Comparison of ENCODE assay signal across 9 mouse cellular contexts in genomic region chr3:68615042-68615810, GRCm38 (mm10).
DNase-seq lines count a peak whose midpoint lies in the region; ATAC-seq and TF ChIP-seq lines count a peak whose summit lies in the region.
"Had no signal": no experiment of that assay in that cellular context is flagged by ENCODE, and none has a peak within 500 bp of the region (broad histone marks: within the 10 kb centered on the region; RNA-seq: fewer than 3 reads in every experiment).

No protein-coding gene starts in this region.

- 71% methylated on average over 10 of the region's 10 CpGs for WGBS in lung, embryonic 14.5 days
- 58% methylated on average over 10 of the region's 10 CpGs for WGBS in lung, adult 2 months
- 71% methylated on average over 10 of the region's 10 CpGs for WGBS in embryonic facial prominence, embryonic 14.5 days
- WGBS in limb, embryonic 13.5 days, result 70% methylated on average over 10 of the region's 10 CpGs

- no peaks in the 10 kb centered on the region for H3K9me3 ChIP-seq in lung, embryonic 14.5 days (ENCODE audit: low read depth, low read length)
- H3K9me3 ChIP-seq in embryonic facial prominence, embryonic 14.5 days (ENCODE audit: control insufficient read depth, low read length), result no peaks in the 10 kb centered on the region
- H3K9me3 ChIP-seq in limb, embryonic 13.5 days, result no peaks in the 10 kb centered on the region
- H3K9me3 ChIP-seq: heart, embryonic 13.5 days had no signal

- H3K9ac ChIP-seq in lung, embryonic 14.5 days, result no peak overlapping the region
- no peak overlapping the region for H3K9ac ChIP-seq in embryonic facial prominence, embryonic 14.5 days (ENCODE audit: low read depth, low read length)
- no peak overlapping the region for H3K9ac ChIP-seq in limb, embryonic 13.5 days
- H3K9ac ChIP-seq: heart, embryonic 13.5 days had no signal

- no peak overlapping the region for H3K4me3 ChIP-seq in lung, embryonic 14.5 days (ENCODE audit: low read depth, low read length)
- H3K4me3 ChIP-seq in lung, adult 2 months (replicated peaks; ENCODE audit: extremely low read depth, low read depth, low read length), result no peak overlapping the region
- H3K4me3 ChIP-seq in embryonic facial prominence, embryonic 14.5 days (ENCODE audit: low read depth, low read length), result no peak overlapping the region
- H3K4me3 ChIP-seq in limb, embryonic 13.5 days, result no peak overlapping the region
- H3K4me3 ChIP-seq: heart, embryonic 13.5 days had no signal

- peak; percentile 26 for DNase-seq in adrenal gland, adult 2 months
- DNase-seq in adrenal gland, postnatal 25 days, result no peak
- peak; percentile 86 for DNase-seq in lung, embryonic 14.5 days
- no peak for DNase-seq in lung, adult 2 months
- DNase-seq in embryonic facial prominence, embryonic 14.5 days (ENCODE audit: low spot score), result peak; percentile 53
- peak; percentile 82 for DNase-seq in retina, embryonic 14.5 days (ENCODE audit: low spot score)
- no peak for DNase-seq in left cerebral cortex, adult 8-10 months (ENCODE audit: low spot score in 2 of 2)

- peak; percentile 61 for TF ChIP-seq CTCF in lung, embryonic 14.5 days (IDR thresholded peaks at IDR 0.05; ENCODE audit: low read depth)
- TF ChIP-seq CTCF in lung, adult 2 months (IDR thresholded peaks at IDR 0.05; ENCODE audit: insufficient read depth, low read length), result no peak

- ATAC-seq in lung, embryonic 14.5 days (ENCODE audit: insufficient read depth), result peak; percentile 38; the same call in 1 of the 2 replicates
- peak; percentile 53; the same call in 1 of the 2 replicates for ATAC-seq in embryonic facial prominence, embryonic 14.5 days (ENCODE audit: low read depth)
- ATAC-seq in limb, embryonic 13.5 days (ENCODE audit: low FRiP score, low read depth), result peak; percentile 40; the same call in 1 of the 2 replicates

- no peak overlapping the region for H3K4me2 ChIP-seq in lung, embryonic 14.5 days
- H3K4me2 ChIP-seq in embryonic facial prominence, embryonic 14.5 days (ENCODE audit: low read depth, low read length), result no peak overlapping the region
- no peak overlapping the region for H3K4me2 ChIP-seq in limb, embryonic 13.5 days (replicated peaks)
- H3K4me2 ChIP-seq: heart, embryonic 13.5 days had no signal

- no peaks in the 10 kb centered on the region for H3K4me1 ChIP-seq in lung, embryonic 14.5 days (ENCODE audit: insufficient read depth)
- H3K4me1 ChIP-seq in lung, adult 2 months (ENCODE audit: control insufficient read depth, insufficient read depth, low read length), result peaks cover 3% of the 10 kb centered on the region; the same call in 1 of the 2 replicates
- H3K4me1 ChIP-seq in embryonic facial prominence, embryonic 14.5 days (ENCODE audit: control insufficient read depth, insufficient read depth, low read length), result no peaks in the 10 kb centered on the region
- H3K4me1 ChIP-seq in limb, embryonic 13.5 days, result no peaks in the 10 kb centered on the region; the same call in 1 of the 2 replicates

- H3K27ac ChIP-seq in lung, embryonic 14.5 days (ENCODE audit: low read depth), result no peak overlapping the region
- no peak overlapping the region for H3K27ac ChIP-seq in embryonic facial prominence, embryonic 14.5 days (replicated peaks; ENCODE audit: low read depth, low read length)
- no peak overlapping the region for H3K27ac ChIP-seq in limb, embryonic 13.5 days
- H3K27ac ChIP-seq: heart, embryonic 13.5 days had no signal

- no peak for TF ChIP-seq POLR2A in lung, adult 2 months (IDR thresholded peaks at IDR 0.05; ENCODE audit: borderline replicate concordance, extremely low read depth, low read depth, low read length)

- H3K27me3 ChIP-seq in lung, embryonic 14.5 days (ENCODE audit: insufficient read depth, low read length), result no peaks in the 10 kb centered on the region
- no peaks in the 10 kb centered on the region for H3K27me3 ChIP-seq in embryonic facial prominence, embryonic 14.5 days (replicated peaks; ENCODE audit: control insufficient read depth, insufficient read depth, low read length)
- no peaks in the 10 kb centered on the region for H3K27me3 ChIP-seq in limb, embryonic 13.5 days
- H3K27me3 ChIP-seq: heart, embryonic 13.5 days had no signal

- H3K36me3 ChIP-seq in lung, embryonic 14.5 days (ENCODE audit: insufficient read depth), result no peaks in the 10 kb centered on the region
- H3K36me3 ChIP-seq in embryonic facial prominence, embryonic 14.5 days (ENCODE audit: control insufficient read depth, insufficient read depth, low read length), result no peaks in the 10 kb centered on the region
- H3K36me3 ChIP-seq in limb, embryonic 13.5 days, result no peaks in the 10 kb centered on the region

Comparison
In these comparisons a context has a peak if more than half of its experiments do, and no peak if none do; other contexts are left out.
1. DNase-seq: peak in adrenal gland, adult 2 months (single experiment), lung, embryonic 14.5 days (single experiment), embryonic facial prominence, embryonic 14.5 days (single experiment) and retina, embryonic 14.5 days (single experiment); none in adrenal gland, postnatal 25 days (single experiment), lung, adult 2 months (single experiment) and left cerebral cortex, adult 8-10 months (0 of 2).
2. Peak in every context shown above with its lines, with median percentiles within 50 percentile points of each other: ATAC-seq.